Mouse (Mus musculus) MEL-GATA-1-ER (cell line): ENCODE measurements around the gene Gm6164.
"Not testable (repeated sequence)": the region's sequence is repeated elsewhere in the genome, so short reads cannot be mapped to it uniquely, and the experiment has no call there.

Experiments used
- DNase-seq: peaks from one replicate; pipeline ENCODE4 v3.0.0-alpha.2; 2012; ENCODE audit warnings: low read depth; ENCODE audit errors: extremely low read depth

Gene Gm6164

GRCm38 (mm10) chr7:20205507-20205906, at the start of gene Gm6164:
Gene Gm6164, minus strand, starts transcription at chr7:20205607.
- DNase-seq = not testable (repeated sequence)

- DNase-seq = not testable (repeated sequence)
These were observed 28.3 kb upstream of the Gm6164 start, which contains the start of gene Gm4498 for GRCm38 (mm10) chr7:20233728-20234127. Gene Gm4498, minus strand, starts transcription at chr7:20233828.

GRCm38 (mm10) chr7:20193410-20193809, 12.0 kb downstream of the Gm6164 start, which contains the start of gene Vmn1r95:
Gene Vmn1r95, plus strand, starts transcription at chr7:20193710.
- not testable (repeated sequence) for DNase-seq

GRCm38 (mm10) chr7:20168277-20168676, 37.1 kb downstream of the Gm6164 start, which contains the start of gene Vmn1r94:
Gene Vmn1r94, minus strand, starts transcription at chr7:20168377.
- DNase-seq = not testable (repeated sequence)
